Mouse (Mus musculus): ENCODE data around the gene Lrrc45. TPM values are rescaled to one million over a fixed set of nuclear protein-coding genes. Genes with fewer than 3 reads are reported as not detected.
"Not testable (repeated sequence)": the region's sequence is repeated elsewhere in the genome, so short reads cannot be mapped to it uniquely, and the experiment has no call there.

The Lrrc45 gene
- polyA plus RNA-seq (2014; fragmentation: Nextera tagmentation; extraction: Ambion mirVana): 21.8 and 23.2 TPM in 2 replicates

- Histone ChIP-seq H3K9me3 (replicated peaks; ENCODE audit: control insufficient read depth, low read length) (no peaks in the 10 kb centered on the region), H3K4me3 (ENCODE audit: low read depth, low read length) (peak within 1 kb of the TSS; percentile 55), H3K4me2 (peak within 1 kb of the TSS; percentile 100), H3K4me1 (ENCODE audit: control insufficient read depth, insufficient read depth, low read length) (peaks cover 13% of the 10 kb centered on the region), H3K36me3 (ENCODE audit: control insufficient read depth, insufficient read depth, low read length) (peaks cover 15% of the 10 kb centered on the region), H3K9ac (ENCODE audit: low read depth, low read length) (peak within 1 kb of the TSS; percentile 82), H3K27me3 (ENCODE audit: control insufficient read depth, insufficient read depth, low read length) (no peaks in the 10 kb centered on the region), H3K27ac (ENCODE audit: low read depth, low read length) (peak within 1 kb of the TSS; percentile 76)
- WGBS (ENCODE audit: insufficient replicate concordance): 4% methylated on average over 53 of the region's 53 CpGs
- peak; percentile 89 for ATAC-seq (replicated peaks; ENCODE audit: insufficient number of reproducible peaks, low FRiP score, low TSS enrichment)
Measured at GRCm38 (mm10) chr11:120713580-120714518, at the start of gene Lrrc45, which contains the start of gene Cenpx. Gene Lrrc45 (plus strand): TSS chr11:120713925. Gene Cenpx (minus strand): TSS chr11:120713738.

- Histone ChIP-seq H3K4me2 (no peak overlapping the region), H3K27me3 (ENCODE audit: control insufficient read depth, insufficient read depth, low read length) (peaks cover 37% of the 10 kb centered on the region), H3K27ac (ENCODE audit: low read depth, low read length) (no peak overlapping the region), H3K4me1 (ENCODE audit: control insufficient read depth, insufficient read depth, low read length) (peaks cover 11% of the 10 kb centered on the region), H3K9ac (ENCODE audit: low read depth, low read length) (no peak overlapping the region), H3K36me3 (ENCODE audit: control insufficient read depth, insufficient read depth, low read length) (no peaks in the 10 kb centered on the region), H3K9me3 (replicated peaks; ENCODE audit: control insufficient read depth, low read length) (no peaks in the 10 kb centered on the region), H3K4me3 (ENCODE audit: low read depth, low read length) (no peak overlapping the region)
- 67% methylated on average over 3 of the region's 3 CpGs for WGBS (ENCODE audit: insufficient replicate concordance)
- no peak for ATAC-seq (replicated peaks; ENCODE audit: insufficient number of reproducible peaks, low FRiP score, low TSS enrichment)
Measured at GRCm38 (mm10) chr11:120665406-120665805, 48.3 kb upstream of the Lrrc45 start.

- Histone ChIP-seq H3K4me3 (ENCODE audit: low read depth, low read length) (no peak overlapping the region), H3K4me1 (ENCODE audit: control insufficient read depth, insufficient read depth, low read length) (peaks cover 4% of the 10 kb centered on the region; the same call in 1 of the 2 replicates), H3K36me3 (ENCODE audit: control insufficient read depth, insufficient read depth, low read length) (no peaks in the 10 kb centered on the region), H3K27me3 (ENCODE audit: control insufficient read depth, insufficient read depth, low read length) (peaks cover 24% of the 10 kb centered on the region), H3K4me2 (no peak overlapping the region), H3K9me3 (replicated peaks; ENCODE audit: control insufficient read depth, low read length) (no peaks in the 10 kb centered on the region), H3K9ac (ENCODE audit: low read depth, low read length) (no peak overlapping the region), H3K27ac (ENCODE audit: low read depth, low read length) (no peak overlapping the region)
- ATAC-seq (replicated peaks; ENCODE audit: insufficient number of reproducible peaks, low FRiP score, low TSS enrichment): no peak
- 1% methylated on average over 3 of the region's 3 CpGs for WGBS (ENCODE audit: insufficient replicate concordance)
Measured at GRCm38 (mm10) chr11:120666617-120667016, 47.1 kb upstream of the Lrrc45 start.

GRCm38 (mm10) chr11:120672687-120673593, 40.8 kb upstream of the Lrrc45 start, which contains the start of gene Aspscr1:
Gene Aspscr1 (plus strand): TSS chr11:120672973.
- ATAC-seq (replicated peaks; ENCODE audit: insufficient number of reproducible peaks, low FRiP score, low TSS enrichment): peak; percentile 97
- Histone ChIP-seq H3K4me1 (ENCODE audit: control insufficient read depth, insufficient read depth, low read length) (peaks cover 8% of the 10 kb centered on the region), H3K9ac (ENCODE audit: low read depth, low read length) (peak within 1 kb of the TSS; percentile 90), H3K4me3 (ENCODE audit: low read depth, low read length) (peak within 1 kb of the TSS; percentile 74), H3K4me2 (peak within 1 kb of the TSS; percentile 86), H3K27me3 (ENCODE audit: control insufficient read depth, insufficient read depth, low read length) (no peaks in the 10 kb centered on the region), H3K36me3 (ENCODE audit: control insufficient read depth, insufficient read depth, low read length) (no peaks in the 10 kb centered on the region), H3K9me3 (replicated peaks; ENCODE audit: control insufficient read depth, low read length) (no peaks in the 10 kb centered on the region), H3K27ac (ENCODE audit: low read depth, low read length) (peak within 1 kb of the TSS; percentile 89)
- 2% methylated on average over 75 of the region's 83 CpGs for WGBS (ENCODE audit: insufficient replicate concordance)

- Histone ChIP-seq H3K36me3 (ENCODE audit: control insufficient read depth, insufficient read depth, low read length) (peaks cover 3% of the 10 kb centered on the region; the same call in 1 of the 2 replicates), H3K9ac (ENCODE audit: low read depth, low read length) (peak overlapping the region; percentile 90), H3K4me1 (ENCODE audit: control insufficient read depth, insufficient read depth, low read length) (peaks cover 8% of the 10 kb centered on the region), H3K27me3 (ENCODE audit: control insufficient read depth, insufficient read depth, low read length) (no peaks in the 10 kb centered on the region), H3K9me3 (replicated peaks; ENCODE audit: control insufficient read depth, low read length) (no peaks in the 10 kb centered on the region), H3K27ac (ENCODE audit: low read depth, low read length) (peak overlapping the region; percentile 89), H3K4me3 (ENCODE audit: low read depth, low read length) (peak overlapping the region; percentile 74), H3K4me2 (peak overlapping the region; percentile 86)
- no peak for ATAC-seq (replicated peaks; ENCODE audit: insufficient number of reproducible peaks, low FRiP score, low TSS enrichment)
- 36% methylated on average over 12 of the region's 12 CpGs for WGBS (ENCODE audit: insufficient replicate concordance)
Measured at GRCm38 (mm10) chr11:120673594-120674122, 40.1 kb upstream of the Lrrc45 start.

- 80% methylated on average over 4 of the region's 5 CpGs for WGBS (ENCODE audit: insufficient replicate concordance)
- H3K4me3 ChIP-seq (ENCODE audit: low read depth, low read length); H3K27me3 ChIP-seq (ENCODE audit: control insufficient read depth, insufficient read depth, low read length); H3K4me2 ChIP-seq; ATAC-seq (replicated peaks; ENCODE audit: insufficient number of reproducible peaks, low FRiP score, low TSS enrichment); H3K9me3 ChIP-seq (replicated peaks; ENCODE audit: control insufficient read depth, low read length); H3K4me1 ChIP-seq (ENCODE audit: control insufficient read depth, insufficient read depth, low read length); H3K27ac ChIP-seq (ENCODE audit: low read depth, low read length); H3K9ac ChIP-seq (ENCODE audit: low read depth, low read length); H3K36me3 ChIP-seq (ENCODE audit: control insufficient read depth, insufficient read depth, low read length): not testable (repeated sequence)
Measured at GRCm38 (mm10) chr11:120675875-120676274, 37.9 kb upstream of the Lrrc45 start.

GRCm38 (mm10) chr11:120676951-120677350, 36.8 kb upstream of the Lrrc45 start:
- WGBS (ENCODE audit: insufficient replicate concordance): 86% methylated on average over 4 of the region's 4 CpGs

GRCm38 (mm10) chr11:120679909-120680308, 33.8 kb upstream of the Lrrc45 start:
- H3K9me3 ChIP-seq (replicated peaks; ENCODE audit: control insufficient read depth, low read length): no peaks in the 10 kb centered on the region
- no peak overlapping the region for H3K27ac ChIP-seq (ENCODE audit: low read depth, low read length)
- H3K27me3 ChIP-seq (ENCODE audit: control insufficient read depth, insufficient read depth, low read length): no peaks in the 10 kb centered on the region
- H3K36me3 ChIP-seq (ENCODE audit: control insufficient read depth, insufficient read depth, low read length): peaks cover 9% of the 10 kb centered on the region; the same call in 1 of the 2 replicates
- no peak for ATAC-seq (replicated peaks; ENCODE audit: insufficient number of reproducible peaks, low FRiP score, low TSS enrichment)
- peaks cover 2% of the 10 kb centered on the region; the same call in 1 of the 2 replicates for H3K4me1 ChIP-seq (ENCODE audit: control insufficient read depth, insufficient read depth, low read length)
- 70% methylated on average over 3 of the region's 3 CpGs for WGBS (ENCODE audit: insufficient replicate concordance)
- H3K9ac ChIP-seq (ENCODE audit: low read depth, low read length): no peak overlapping the region
- no peak overlapping the region for H3K4me2 ChIP-seq
- H3K4me3 ChIP-seq (ENCODE audit: low read depth, low read length): no peak overlapping the region

More at GRCm38 (mm10) chr11:120676951-120677350, 36.8 kb upstream of the Lrrc45 start:
- ATAC-seq (replicated peaks; ENCODE audit: insufficient number of reproducible peaks, low FRiP score, low TSS enrichment): no peak
- H3K36me3 ChIP-seq (ENCODE audit: control insufficient read depth, insufficient read depth, low read length): peaks cover 6% of the 10 kb centered on the region; the same call in 1 of the 2 replicates
- H3K27me3 ChIP-seq (ENCODE audit: control insufficient read depth, insufficient read depth, low read length): no peaks in the 10 kb centered on the region
- no peak overlapping the region for H3K4me3 ChIP-seq (ENCODE audit: low read depth, low read length)
- no peak overlapping the region for H3K4me2 ChIP-seq
- peaks cover 8% of the 10 kb centered on the region for H3K4me1 ChIP-seq (ENCODE audit: control insufficient read depth, insufficient read depth, low read length)
- no peak overlapping the region for H3K9ac ChIP-seq (ENCODE audit: low read depth, low read length)
- no peaks in the 10 kb centered on the region for H3K9me3 ChIP-seq (replicated peaks; ENCODE audit: control insufficient read depth, low read length)
- no peak overlapping the region for H3K27ac ChIP-seq (ENCODE audit: low read depth, low read length)
